Mouse (Mus musculus) ES-Bruce4 (cell line): Measurements from ENCODE around the gene Paqr8.
A peak's percentile ranks its signal among the peaks of the same experiment; 100 is the strongest.

Experiments used
- CTCF ChIP-seq: IDR thresholded peaks from one replicate; pipeline ENCODE4 v1.8.1; 2011; ENCODE audit warnings: low read depth, low read length
- EP300 ChIP-seq: IDR thresholded peaks from 2 replicates; pipeline ENCODE4 v1.6.1; 2011; ENCODE audit warnings: low read depth, low read length; ENCODE audit not compliant: insufficient read depth
- POLR2A ChIP-seq: IDR thresholded peaks from one replicate; pipeline ENCODE4 v1.8.1; 2011; ENCODE audit warnings: low read length; ENCODE audit not compliant: insufficient read depth

DNA sequence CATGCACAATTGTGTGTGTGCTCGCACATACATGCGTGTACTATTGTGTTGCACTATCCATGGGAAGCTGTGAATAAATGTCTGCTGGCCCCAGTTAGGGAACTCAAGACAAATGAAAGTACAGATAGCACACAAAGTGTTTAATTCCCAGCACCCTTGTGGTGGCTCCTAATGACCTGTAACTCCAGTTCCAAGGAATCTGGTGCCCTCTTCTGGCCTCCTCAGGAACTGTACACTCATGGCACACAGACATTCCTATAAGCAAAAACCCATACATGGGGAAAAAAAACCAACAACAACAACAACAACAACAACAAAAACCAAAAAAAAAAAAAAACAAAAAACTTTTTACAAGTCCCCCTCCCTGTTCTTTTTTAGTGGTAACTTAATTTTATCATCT lies 52.6 kb downstream of the Paqr8 start:
- TF ChIP-seq POLR2A (no peak), EP300 (no peak), CTCF (peak; percentile 18)
